Mouse (Mus musculus) erythroid progenitor cell, adult 5-6 weeks (primary cell): Measurements from ENCODE around the gene Abcc5. TPM values are rescaled to one million over a fixed set of nuclear protein-coding genes. Genes with fewer than 3 reads are reported as not detected.

ENCODE experiments used
- total RNA-seq, 2 experiments: library from RNA; stranded (forward) in 1 of 2; stranded (reverse) in 1 of 2; fragments of 150-400 nt in 1 of 2; fragments of 186-747, 209-891 nt in 1 of 2; gene quantifications; 2 replicates each; pipeline versions ENCODE4 v1.2.3 to v1.2.4; 2015 to 2017; ENCODE audit warnings: low replicate concordance in 2 of 2

Gene Abcc5
- total RNA-seq, 2 experiments from 2014 or later: 26.0 to 29.3 TPM

Other genes with a start within 250 kb of the Abcc5 start
- not detected in 2 replicates for gene Map6d1, start 185.0 kb downstream of the Abcc5 start, total RNA-seq (2015; ENCODE audit: low replicate concordance)
- not detected in 2 replicates for gene Map6d1, start 185.0 kb downstream of the Abcc5 start, total RNA-seq (2017; ENCODE audit: low replicate concordance)
- gene Parl, start 124.0 kb downstream of the Abcc5 start, total RNA-seq (2015; ENCODE audit: low replicate concordance): 41.9 and 43.6 TPM in 2 replicates
- 52.8 and 63.5 TPM in 2 replicates for gene Parl, start 124.0 kb downstream of the Abcc5 start, total RNA-seq (2017; ENCODE audit: low replicate concordance)
- not detected in 2 replicates for gene Cyp2ab1, start 101.0 kb downstream of the Abcc5 start, total RNA-seq (2015; ENCODE audit: low replicate concordance)
- 0.39 TPM in 1 of 2 replicates, not detected in the other for gene Cyp2ab1, start 101.0 kb downstream of the Abcc5 start, total RNA-seq (2017; ENCODE audit: low replicate concordance)
- 33.2 and 54.9 TPM in 2 replicates for gene Eif2b5, start 72.4 kb upstream of the Abcc5 start, total RNA-seq (2015; ENCODE audit: low replicate concordance)
- 11.5 and 18.9 TPM in 2 replicates for gene Eif2b5, start 72.4 kb upstream of the Abcc5 start, total RNA-seq (2017; ENCODE audit: low replicate concordance)
- gene Dvl3, start 90.6 kb upstream of the Abcc5 start, total RNA-seq (2015; ENCODE audit: low replicate concordance): 6.1 and 18.0 TPM in 2 replicates
- 1.3 and 3.6 TPM in 2 replicates for gene Dvl3, start 90.6 kb upstream of the Abcc5 start, total RNA-seq (2017; ENCODE audit: low replicate concordance)
- gene Ap2m1, start 109.1 kb upstream of the Abcc5 start, total RNA-seq (2015; ENCODE audit: low replicate concordance): 214 and 297 TPM in 2 replicates
- 271 and 285 TPM in 2 replicates for gene Ap2m1, start 109.1 kb upstream of the Abcc5 start, total RNA-seq (2017; ENCODE audit: low replicate concordance)
- gene Abcf3, start 122.2 kb upstream of the Abcc5 start, total RNA-seq (2015; ENCODE audit: low replicate concordance): 22.2 and 23.1 TPM in 2 replicates
- 32.1 and 40.5 TPM in 2 replicates for gene Abcf3, start 122.2 kb upstream of the Abcc5 start, total RNA-seq (2017; ENCODE audit: low replicate concordance)
- not detected in 2 replicates for gene Vwa5b2, start 163.1 kb upstream of the Abcc5 start, total RNA-seq (2015; ENCODE audit: low replicate concordance)
- gene Vwa5b2, start 163.1 kb upstream of the Abcc5 start, total RNA-seq (2017; ENCODE audit: low replicate concordance): 0.77 TPM in 1 of 2 replicates, not detected in the other
- not detected in 2 replicates for gene Eef1akmt4, start 185.2 kb upstream of the Abcc5 start, total RNA-seq (2015; ENCODE audit: low replicate concordance)
- gene Eef1akmt4, start 185.2 kb upstream of the Abcc5 start, total RNA-seq (2017; ENCODE audit: low replicate concordance): 0.15 TPM in 1 of 2 replicates, not detected in the other
- gene Gm49333, start 185.2 kb upstream of the Abcc5 start, total RNA-seq (2015; ENCODE audit: low replicate concordance): not detected in 2 replicates
- gene Gm49333, start 185.2 kb upstream of the Abcc5 start, total RNA-seq (2017; ENCODE audit: low replicate concordance): not detected in 2 replicates
- gene Alg3, start 185.3 kb upstream of the Abcc5 start, total RNA-seq (2015; ENCODE audit: low replicate concordance): 6.7 and 6.8 TPM in 2 replicates
- gene Alg3, start 185.3 kb upstream of the Abcc5 start, total RNA-seq (2017; ENCODE audit: low replicate concordance): 1.2 and 5.5 TPM in 2 replicates
- not detected in 2 replicates for gene Camk2n2, start 194.9 kb upstream of the Abcc5 start, total RNA-seq (2015; ENCODE audit: low replicate concordance)
- not detected in 2 replicates for gene Camk2n2, start 194.9 kb upstream of the Abcc5 start, total RNA-seq (2017; ENCODE audit: low replicate concordance)
- gene Ece2, start 203.4 kb upstream of the Abcc5 start, total RNA-seq (2015; ENCODE audit: low replicate concordance): not detected in 2 replicates
- not detected in 2 replicates for gene Ece2, start 203.4 kb upstream of the Abcc5 start, total RNA-seq (2017; ENCODE audit: low replicate concordance)
- 71.7 and 115 TPM in 2 replicates for gene Psmd2, start 225.3 kb upstream of the Abcc5 start, total RNA-seq (2015; ENCODE audit: low replicate concordance)
- gene Psmd2, start 225.3 kb upstream of the Abcc5 start, total RNA-seq (2017; ENCODE audit: low replicate concordance): 125 and 131 TPM in 2 replicates
- 105 and 116 TPM in 2 replicates for gene Eif4g1, start 241.9 kb upstream of the Abcc5 start, total RNA-seq (2015; ENCODE audit: low replicate concordance)
- 109 and 153 TPM in 2 replicates for gene Eif4g1, start 241.9 kb upstream of the Abcc5 start, total RNA-seq (2017; ENCODE audit: low replicate concordance)